Mouse (Mus musculus) telencephalon, adult 2 months (tissue): ENCODE results near the gene Kxd1.
A peak's percentile ranks its signal among the peaks of the same experiment; 100 is the strongest.

Experiments used
- DNase-seq: peaks from one replicate; pipeline ENCODE4 v3.0.0-alpha.2; 2011; ENCODE audit warnings: low read depth, low spot score

Gene Kxd1

DNA sequence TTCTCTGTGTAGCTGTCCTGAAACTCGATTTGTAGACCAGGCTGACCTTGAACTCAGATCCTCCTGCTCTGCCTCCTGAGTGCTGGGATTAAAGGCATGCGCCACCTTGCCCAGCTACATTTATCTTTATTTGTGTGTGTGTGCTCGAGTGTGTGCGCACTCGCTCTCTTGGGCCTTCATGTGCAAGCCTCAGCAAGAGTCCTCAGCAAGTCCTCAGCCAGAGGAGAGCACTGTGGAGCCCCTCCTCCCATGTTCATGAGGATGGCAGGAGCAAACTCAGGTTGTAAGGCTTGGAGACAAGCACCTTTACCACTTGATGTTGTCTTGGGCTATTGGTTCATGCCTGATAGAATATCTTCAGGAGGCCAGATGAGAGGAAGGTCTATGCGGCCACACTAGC lies 20.0 kb upstream of the Kxd1 start:
- DNase-seq: no peak

DNA sequence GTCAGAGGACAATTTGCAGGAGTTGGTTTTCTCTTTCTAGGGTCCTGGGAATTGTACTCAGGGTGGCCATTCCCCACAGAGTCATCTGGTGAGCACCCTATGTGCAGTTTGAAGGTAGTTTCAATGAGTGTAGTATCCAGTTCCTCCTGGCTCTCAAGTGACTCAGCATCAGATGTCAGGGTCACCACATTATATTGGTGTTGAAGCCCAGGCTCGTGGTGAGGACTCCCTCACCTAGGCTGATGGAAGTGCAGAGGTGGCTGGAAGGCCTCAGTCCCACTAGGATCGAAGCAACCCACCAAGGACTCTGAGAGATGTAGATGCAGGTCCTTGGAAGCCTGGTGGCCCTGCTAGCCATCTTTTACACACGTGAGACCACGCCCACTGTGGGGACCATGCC lies 18.7 kb upstream of the Kxd1 start:
- DNase-seq: no peak

- no peak for DNase-seq
Observed at GRCm38 (mm10) chr8:70544200-70544687, 16.5 kb upstream of the Kxd1 start.

DNA sequence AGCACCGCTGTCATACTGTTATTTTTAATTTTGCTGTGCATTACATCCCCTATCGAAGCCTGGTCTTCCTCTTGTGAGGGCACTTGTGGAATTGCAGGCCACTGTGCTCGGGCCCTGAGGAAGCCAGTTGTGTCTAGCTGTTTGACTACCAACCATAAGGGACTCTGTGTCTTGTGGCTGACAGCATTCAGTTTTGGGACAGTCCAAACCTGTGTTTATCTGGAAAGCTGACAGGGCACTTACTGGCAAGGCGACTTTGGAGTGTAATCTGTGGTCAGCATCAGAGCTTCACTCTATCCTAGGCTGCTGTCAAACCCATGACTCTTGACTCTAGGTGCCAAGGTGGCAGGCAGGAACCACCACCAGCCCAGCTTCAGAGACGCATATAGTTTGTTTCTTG lies 13.3 kb upstream of the Kxd1 start:
- no peak for DNase-seq

GRCm38 (mm10) chr8:70540507-70541071 lies 12.8 kb upstream of the Kxd1 start:
- no peak for DNase-seq

- DNase-seq: no peak
Observed at GRCm38 (mm10) chr8:70540013-70540506, 12.3 kb upstream of the Kxd1 start.

- peak; percentile 98 for DNase-seq
Observed at GRCm38 (mm10) chr8:70539077-70539813, 11.5 kb upstream of the Kxd1 start, which contains the start of gene Ell. Gene Ell, plus strand, starts transcription at chr8:70539457.

DNA sequence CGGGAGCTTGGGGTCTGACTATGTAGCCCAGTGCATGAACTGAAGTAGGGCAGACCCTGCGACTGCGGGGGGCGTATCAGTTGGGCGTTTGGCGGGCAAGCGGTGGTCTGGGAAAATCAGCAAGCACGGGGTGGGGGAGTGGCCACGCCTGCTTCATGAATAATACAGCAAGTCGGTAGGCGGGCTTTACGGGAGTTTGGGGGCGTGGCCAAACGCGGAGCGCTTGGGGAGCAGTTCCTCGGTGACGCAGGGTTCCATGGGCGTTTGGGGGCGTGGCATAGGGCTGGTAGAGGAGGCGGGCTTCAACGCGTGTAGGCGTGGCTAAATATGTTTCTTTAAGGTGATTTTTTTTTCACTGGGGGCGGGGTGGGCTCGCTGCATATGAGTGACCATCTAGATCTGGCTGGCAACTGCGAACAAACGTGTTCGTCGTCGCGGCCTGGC lies 10.9 kb upstream of the Kxd1 start:
- DNase-seq: peak; percentile 99

DNA sequence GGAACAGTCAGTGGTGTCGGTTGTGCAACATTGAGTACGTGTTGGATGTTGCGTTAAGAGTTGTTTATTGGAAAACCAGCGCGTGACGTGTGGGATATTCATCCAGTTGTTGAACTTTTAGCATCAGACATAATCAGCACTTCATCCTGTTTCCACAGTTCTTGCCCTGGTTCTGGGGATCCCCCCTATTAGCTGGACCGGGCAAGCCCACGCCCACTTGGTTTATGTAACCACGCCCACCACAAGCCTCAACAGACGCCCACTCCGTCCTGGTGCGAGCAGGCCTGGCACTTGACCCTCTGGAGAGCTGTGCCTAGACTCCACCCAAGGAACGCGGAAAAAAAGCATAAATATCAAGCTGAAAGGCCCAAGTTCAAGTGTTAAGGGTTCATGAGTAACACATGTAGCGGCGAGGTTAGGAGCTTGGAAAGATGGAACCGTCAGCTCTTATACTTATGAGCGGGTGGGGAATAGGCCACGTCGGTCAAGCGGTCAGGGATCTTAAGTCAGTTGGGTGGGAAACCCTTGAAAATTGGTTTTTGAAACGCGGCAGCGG lies 10.3 kb upstream of the Kxd1 start:
- DNase-seq: no peak

- no peak for DNase-seq
Observed at GRCm38 (mm10) chr8:70535701-70536100, 7.9 kb upstream of the Kxd1 start.

DNA sequence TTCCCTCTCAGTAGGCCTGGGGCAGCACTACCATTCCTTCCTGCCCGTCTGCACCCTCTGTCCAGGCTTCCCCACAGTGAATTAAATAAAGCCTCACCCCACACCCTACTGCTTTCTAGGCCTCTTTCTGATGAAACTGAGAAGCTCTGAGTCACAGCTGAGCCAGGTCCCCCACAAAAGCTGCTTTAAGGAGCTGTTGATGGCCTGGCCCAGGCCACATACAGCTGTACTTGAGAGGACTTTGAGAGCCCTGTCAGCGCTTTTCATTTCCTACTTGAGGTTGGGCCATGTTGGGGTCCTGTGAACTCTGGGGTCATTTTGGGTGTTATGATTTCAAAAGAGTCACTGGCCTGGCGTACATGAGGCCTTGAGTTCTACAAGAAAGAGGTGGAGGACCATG lies 7.5 kb upstream of the Kxd1 start:
- DNase-seq: no peak

DNA sequence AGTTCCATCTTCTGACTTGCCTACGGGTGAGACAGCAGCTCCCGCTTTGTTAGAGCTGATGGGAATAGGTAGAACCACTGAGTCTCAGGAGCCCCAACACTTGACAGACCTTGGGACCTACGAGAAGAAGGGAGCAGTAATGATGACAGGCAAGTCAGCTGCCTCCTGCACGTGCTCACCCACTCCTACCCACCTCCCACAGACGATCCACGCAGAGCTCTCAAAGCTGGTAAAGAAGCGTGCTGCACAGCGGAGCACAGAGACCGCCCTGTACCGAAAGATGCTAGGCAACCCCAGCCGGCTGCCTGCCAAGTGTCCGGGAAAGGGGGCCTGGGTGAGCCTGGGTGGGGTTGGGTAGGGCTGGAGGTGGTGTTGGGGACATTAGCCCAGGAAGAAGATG lies 6.5 kb upstream of the Kxd1 start:
- DNase-seq: no peak

- DNase-seq: no peak
Observed at GRCm38 (mm10) chr8:70530314-70530713, 2.6 kb upstream of the Kxd1 start.

GRCm38 (mm10) chr8:70529741-70530161 lies 2.0 kb upstream of the Kxd1 start:
- DNase-seq: peak; percentile 55

DNA sequence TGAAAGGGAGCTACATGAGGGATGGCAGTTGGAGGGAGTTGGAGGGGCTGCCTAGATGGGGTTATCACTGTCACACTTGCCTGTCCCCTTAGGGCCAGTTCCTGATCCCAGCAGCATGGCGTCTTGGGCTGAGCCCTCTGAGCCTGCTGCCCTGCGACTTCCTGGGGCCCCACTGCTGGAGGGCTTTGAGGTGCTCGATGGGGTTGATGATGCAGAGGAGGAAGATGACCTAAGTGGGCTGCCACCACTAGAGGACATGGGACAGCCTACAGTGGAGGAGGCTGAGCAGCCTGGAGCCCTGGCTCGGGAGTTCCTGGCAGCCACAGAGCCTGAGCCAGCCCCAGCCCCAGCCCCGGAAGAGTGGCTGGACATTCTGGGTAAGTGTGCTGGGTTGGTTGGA lies 1.5 kb upstream of the Kxd1 start:
- no peak for DNase-seq

GRCm38 (mm10) chr8:70528182-70528797 lies 534 bp upstream of the Kxd1 start:
- DNase-seq: no peak

DNA sequence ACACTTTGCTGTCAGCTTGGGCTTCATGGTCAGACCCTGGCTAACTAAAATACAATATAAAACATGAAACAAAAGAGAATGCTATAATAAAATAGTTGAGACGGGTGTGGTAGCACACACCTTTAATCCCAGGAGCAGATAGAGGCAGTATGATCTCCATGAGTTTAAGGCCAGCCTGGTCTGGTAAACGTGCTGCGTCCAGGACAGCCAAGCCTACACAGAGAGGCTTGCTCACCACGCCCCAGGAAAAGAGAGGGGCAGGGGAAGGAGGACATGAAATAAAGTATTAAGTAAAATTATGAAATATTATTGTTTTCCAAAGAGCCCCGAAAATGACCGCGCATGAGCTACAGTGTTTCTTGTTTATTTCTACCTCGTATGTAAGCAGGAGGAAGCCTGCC lies 645 bp downstream of the Kxd1 start:
- DNase-seq: no peak

- DNase-seq: peak; percentile 97
Observed at GRCm38 (mm10) chr8:70522592-70523403, 5.0 kb downstream of the Kxd1 start.

GRCm38 (mm10) chr8:70519606-70520005 lies 8.2 kb downstream of the Kxd1 start:
- DNase-seq: no peak

DNA sequence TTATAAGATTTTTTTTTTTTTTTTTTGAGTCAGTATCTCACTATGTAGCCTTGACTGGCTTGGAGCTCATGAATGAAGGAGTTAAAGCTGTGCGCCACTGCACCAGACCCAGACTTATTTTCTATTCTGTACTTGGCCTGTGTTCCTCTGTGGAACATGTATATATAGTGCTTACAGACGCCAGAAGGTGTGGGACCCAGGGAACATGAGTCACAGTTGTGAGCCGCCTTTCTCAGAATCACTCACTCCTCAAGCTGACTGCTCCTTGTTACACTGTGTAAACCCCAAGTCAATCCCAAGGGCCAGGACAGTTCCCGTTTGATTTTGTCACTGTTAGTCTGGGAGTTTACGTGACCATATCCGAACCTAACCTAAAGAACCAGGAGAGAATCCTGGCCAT lies 8.7 kb downstream of the Kxd1 start:
- no peak for DNase-seq

DNA sequence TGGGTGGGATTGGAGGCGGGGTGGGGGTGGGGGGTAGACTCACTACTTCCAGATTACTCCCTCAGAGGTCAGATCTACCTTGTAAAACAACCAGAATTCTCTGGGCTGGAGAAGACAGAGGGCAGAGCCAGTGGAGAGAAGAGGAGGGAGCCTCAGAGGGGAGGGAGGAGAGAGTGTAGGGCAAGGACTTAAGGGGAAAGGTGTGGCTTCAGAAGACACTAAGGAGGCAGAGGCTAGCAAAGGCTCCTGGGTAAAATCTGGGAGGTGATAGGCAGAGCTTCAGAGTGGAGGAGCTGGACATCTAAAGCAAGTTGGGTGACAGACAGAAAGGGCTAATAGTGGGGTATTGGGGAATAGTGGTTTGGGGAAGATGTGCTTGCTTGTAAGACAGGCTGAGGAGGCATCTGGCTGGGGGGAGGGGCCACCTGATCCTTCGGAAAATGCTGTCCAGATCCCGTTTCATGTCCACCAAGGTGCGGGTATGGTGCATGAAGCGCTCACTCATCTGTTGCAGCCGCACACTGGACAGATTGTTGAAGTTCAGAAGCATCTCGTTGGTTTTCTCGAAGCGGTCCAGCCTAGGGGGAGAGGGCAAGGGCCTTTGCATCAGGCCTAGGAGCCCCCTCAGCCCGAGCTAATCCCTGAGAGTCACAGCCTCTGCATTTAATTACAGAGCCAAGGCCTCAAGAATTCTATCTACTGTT lies 9.7 kb downstream of the Kxd1 start:
- no peak for DNase-seq
